22 mouse cellular contexts compared by ENCODE assay signal in the genomic region with DNA sequence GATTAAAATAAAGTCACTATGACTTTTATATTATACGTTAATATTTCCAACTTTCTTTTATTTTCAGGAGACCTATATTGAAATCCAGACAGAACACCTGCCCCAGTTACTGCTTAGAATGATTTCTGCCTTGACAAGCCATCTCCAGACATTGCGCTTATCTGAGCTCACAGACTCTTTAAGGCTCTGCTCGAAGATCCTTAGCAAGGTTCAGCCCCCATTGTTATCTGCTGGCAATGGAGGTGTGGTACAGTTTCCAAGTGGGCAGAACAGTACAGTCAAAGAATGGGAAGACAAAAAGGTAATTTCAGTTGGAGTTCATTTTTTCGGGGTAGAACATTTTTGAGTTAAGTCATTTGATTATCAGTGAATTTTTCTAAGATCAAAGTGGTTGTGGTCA. TPM values are rescaled to one million over a fixed set of nuclear protein-coding genes. Genes with fewer than 3 reads are reported as not detected.
DNase-seq lines count a peak whose midpoint lies in the region; ATAC-seq lines count a peak whose summit lies in the region.
"Had no signal": no experiment of that assay in that cellular context is flagged by ENCODE, and none has a peak within 500 bp of the region (broad histone marks: within the 10 kb centered on the region; RNA-seq: fewer than 3 reads in every experiment).

No protein-coding gene starts in this region.

- peaks cover 17% of the 10 kb centered on the region for H3K4me1 ChIP-seq in liver, embryonic 12.5 days
- no peaks in the 10 kb centered on the region; the same call in 1 of the 2 replicates for H3K4me1 ChIP-seq in liver, embryonic 16.5 days (ENCODE audit: control insufficient read depth, low read depth, low read length)
- H3K4me1 ChIP-seq: embryonic facial prominence, embryonic 12.5 days; forebrain, embryonic 15.5 days; heart, embryonic 15.5 days; hindbrain, embryonic 13.5 days had no signal

- H3K9ac ChIP-seq in liver, embryonic 12.5 days, result no peak overlapping the region
- H3K9ac ChIP-seq in liver, embryonic 16.5 days (ENCODE audit: low read depth, low read length), result no peak overlapping the region
- H3K9ac ChIP-seq: embryonic facial prominence, embryonic 12.5 days; forebrain, embryonic 15.5 days; heart, embryonic 15.5 days; hindbrain, embryonic 13.5 days had no signal

- no peak overlapping the region for H3K27ac ChIP-seq in liver, embryonic 12.5 days
- H3K27ac ChIP-seq in liver, embryonic 16.5 days (ENCODE audit: low read length), result no peak overlapping the region
- H3K27ac ChIP-seq: embryonic facial prominence, embryonic 12.5 days; forebrain, embryonic 15.5 days; heart, embryonic 15.5 days; hindbrain, embryonic 13.5 days had no signal

- H3K27me3 ChIP-seq in liver, embryonic 12.5 days (replicated peaks), result no peaks in the 10 kb centered on the region
- H3K27me3 ChIP-seq in liver, embryonic 16.5 days (ENCODE audit: control insufficient read depth, insufficient read depth, low read depth, low read length), result no peaks in the 10 kb centered on the region
- H3K27me3 ChIP-seq: embryonic facial prominence, embryonic 12.5 days; forebrain, embryonic 15.5 days; heart, embryonic 15.5 days; hindbrain, embryonic 13.5 days; Patski had no signal

- peaks cover 21% of the 10 kb centered on the region for H3K36me3 ChIP-seq in liver, embryonic 12.5 days
- no peaks in the 10 kb centered on the region; the same call in 1 of the 2 replicates for H3K36me3 ChIP-seq in liver, embryonic 16.5 days (ENCODE audit: control insufficient read depth, insufficient read depth)
- H3K36me3 ChIP-seq: embryonic facial prominence, embryonic 12.5 days had no signal

- H3K4me2 ChIP-seq in liver, embryonic 12.5 days, result no peak overlapping the region
- no peak overlapping the region for H3K4me2 ChIP-seq in liver, embryonic 16.5 days (ENCODE audit: low read depth, low read length)
- H3K4me2 ChIP-seq: embryonic facial prominence, embryonic 12.5 days; forebrain, embryonic 15.5 days; heart, embryonic 11.5 days; heart, embryonic 15.5 days; hindbrain, embryonic 13.5 days had no signal

- H3K4me3 ChIP-seq in liver, embryonic 12.5 days, result no peak overlapping the region
- H3K4me3 ChIP-seq in liver, embryonic 16.5 days (ENCODE audit: low read depth, low read length), result no peak overlapping the region
- H3K4me3 ChIP-seq: embryonic facial prominence, embryonic 12.5 days; forebrain, embryonic 15.5 days; heart, embryonic 15.5 days; hindbrain, embryonic 13.5 days had no signal

- DNase-seq in c-Kit-positive CD71-positive TER-119-negative erythroid progenitor cells, embryonic 14.5 days (ENCODE audit: low read depth), result peak; percentile 44
- no peak for DNase-seq in lung, postnatal 36 days
- no peak for DNase-seq in layer of hippocampus, postnatal 14 days (ENCODE audit: low spot score in 2 of 2)
- DNase-seq in natural killer cell, adult 2 months (ENCODE audit: low spot score in 2 of 2), result no peak
- DNase-seq in kidney, postnatal 10 days, result no peak
- DNase-seq: adrenal gland, adult 2 months; adrenal gland, postnatal 25 days; cerebellum, adult 11 months; cerebellum, adult 8-10 months; cerebellum, postnatal 14 days; gastrocnemius, postnatal 10 days; heart, adult 18-20 months; heart, postnatal 14 days had no signal

- WGBS in liver, embryonic 12.5 days (ENCODE audit: insufficient replicate concordance), result 43% methylated on average over 4 of the region's 4 CpGs
- 32% methylated on average over 4 of the region's 4 CpGs for whole genome bisulfite sequencing in liver, embryonic 16.5 days (ENCODE audit: insufficient replicate concordance)

- peak; percentile 89 for ATAC-seq in liver, embryonic 12.5 days
- ATAC-seq in liver, embryonic 16.5 days (ENCODE audit: low read depth), result peak; percentile 78
- ATAC-seq: activated CD4-positive, CD25-positive, alpha-beta regulatory T cell, adult 4 months; forebrain, embryonic 15.5 days; Patski had no signal

- H3K9me3 ChIP-seq in liver, embryonic 12.5 days (replicated peaks), result no peaks in the 10 kb centered on the region
- no peaks in the 10 kb centered on the region for H3K9me3 ChIP-seq in liver, embryonic 16.5 days (replicated peaks; ENCODE audit: control insufficient read depth, low read length)
- H3K9me3 ChIP-seq: embryonic facial prominence, embryonic 12.5 days; forebrain, embryonic 15.5 days; heart, embryonic 15.5 days; hindbrain, embryonic 13.5 days had no signal

RNA-seq across cellular contexts. Expression of gene Dop1a, which starts 40.5 kb away (rescaled TPM):
- 6.4 and 7.6 TPM in 2 replicates for polyA plus RNA-seq in liver, embryonic 12.5 days (2016; fragmentation: Nextera tagmentation; extraction: Ambion mirVana)
- polyA plus RNA-seq in liver, embryonic 16.5 days (2015; fragmentation: Nextera tagmentation; extraction: Ambion mirVana), result 3.5 and 4.6 TPM in 2 replicates
- total RNA-seq in layer of hippocampus, postnatal 14 days (2021), result 10 to 100 TPM; 51.0 to 58.8 TPM

RNA-seq across cellular contexts. Expression of gene Ube2cbp, which starts 42.7 kb away (rescaled TPM):
- 4.1 TPM in 2 replicates for polyA plus RNA-seq in liver, embryonic 12.5 days (2016; fragmentation: Nextera tagmentation; extraction: Ambion mirVana)
- 1.5 and 2.2 TPM in 2 replicates for polyA plus RNA-seq in liver, embryonic 16.5 days (2015; fragmentation: Nextera tagmentation; extraction: Ambion mirVana)
- total RNA-seq in layer of hippocampus, postnatal 14 days (2021), result 1 to 10 TPM; 2.9 to 4.3 TPM
